Mouse (Mus musculus) ES-E14 (cell line): ENCODE measurements around the gene Nfkbie.

Experiments
- CHD2 ChIP-seq: IDR thresholded peaks from 2 replicates; pipeline ENCODE4 v1.6.1; 2014; ENCODE audit warnings: mild to moderate bottlenecking, low read depth, low read length, inconsistent platforms
- HCFC1 ChIP-seq: IDR thresholded peaks from 2 replicates; pipeline ENCODE4 v1.6.1; 2012; ENCODE audit warnings: low read length, inconsistent platforms, borderline replicate concordance; ENCODE audit not compliant: insufficient read depth
- MAFK ChIP-seq: IDR thresholded peaks from 2 replicates; pipeline ENCODE4 v1.6.1; 2014; ENCODE audit warnings: mild to moderate bottlenecking, low read depth, low read length, inconsistent platforms; ENCODE audit not compliant: insufficient read depth
- ZC3H11A ChIP-seq: IDR thresholded peaks from 2 replicates; pipeline ENCODE4 v1.6.1; 2012; ENCODE audit warnings: low read depth, mild to moderate bottlenecking, inconsistent platforms, low read length, borderline replicate concordance
- ZNF384 ChIP-seq: IDR thresholded peaks from 2 replicates; pipeline ENCODE4 v1.6.1; 2012; ENCODE audit warnings: low read depth, low read length, inconsistent platforms

DNA sequence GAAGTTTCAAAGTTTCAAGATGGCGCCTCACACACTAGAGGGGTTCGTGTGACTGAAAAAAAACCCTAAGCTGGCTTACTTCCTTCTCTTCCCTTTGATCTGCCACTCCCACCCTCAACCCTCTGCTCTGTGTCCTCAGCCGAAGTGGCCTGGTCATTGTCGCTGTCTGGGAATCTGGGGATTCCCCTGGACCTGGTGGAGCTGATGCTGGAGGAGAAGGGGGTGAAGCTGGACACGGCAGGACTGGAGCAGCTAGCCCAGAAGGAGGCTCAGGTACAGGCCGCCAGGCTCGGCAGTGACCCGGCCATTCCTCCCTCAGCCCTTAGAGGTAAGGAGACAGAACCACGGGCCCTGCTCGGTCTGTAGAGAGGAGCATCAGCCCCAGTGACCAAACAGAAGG is 39.7 kb upstream of the Nfkbie start:
- no peak for TF ChIP-seq ZNF384
- no peak for TF ChIP-seq CHD2
- no peak for TF ChIP-seq MAFK
- no peak for TF ChIP-seq ZC3H11A
- TF ChIP-seq HCFC1 = no peak
